Mouse (Mus musculus) layer of hippocampus, adult 18-20 months (tissue): ENCODE measurements around the gene T. TPM values are rescaled to one million over a fixed set of nuclear protein-coding genes. Genes with fewer than 3 reads are reported as not detected.

Experiments
- DNase-seq, 2 experiments: peaks; one replicate each; pipeline ENCODE4 v3.0.0; 2022; ENCODE audit warnings: low spot score in 2 of 2
- total RNA-seq, 2 experiments: library from RNA; stranded (reverse); gene quantifications; 2 replicates each; pipeline ENCODE4 v1.2.3; 2021

T gene
- total RNA-seq, 2 experiments from 2014 or later = not detected

DNA sequence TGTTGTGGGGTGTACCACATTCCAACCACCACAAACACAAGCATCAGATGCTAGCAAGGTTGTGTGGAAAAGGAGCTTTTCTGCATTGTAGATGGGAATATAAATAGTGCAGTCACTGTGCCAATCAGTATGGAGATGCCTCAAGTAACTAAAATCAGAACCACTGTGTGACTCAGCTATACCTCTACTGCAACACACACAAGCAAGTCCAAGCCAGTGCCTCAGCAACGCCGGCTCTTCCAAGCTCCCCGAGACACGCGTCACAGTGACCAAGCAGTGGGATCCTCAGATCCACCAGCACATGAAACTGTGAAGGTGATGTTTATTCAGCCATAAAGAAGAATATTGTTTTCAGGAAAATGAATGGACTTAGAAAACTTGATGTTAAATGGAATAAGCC is 56.7 kb downstream of the T start:
- DNase-seq = no peak

Other genes with a start within 250 kb of the T start
- under 1 TPM in 1 of 2 experiments, not detected in 1; 0.47 TPM for gene Ccr6, start 198.4 kb upstream of the T start, total RNA-seq
- 100 to 1,000 TPM; 134 to 141 TPM for gene Mpc1, start 151.5 kb upstream of the T start, total RNA-seq
- 10 to 100 TPM; 52.1 to 53.9 TPM for gene Sft2d1, start 123.3 kb upstream of the T start, total RNA-seq
- gene Prr18, start 97.0 kb upstream of the T start, total RNA-seq = 10 to 100 TPM; 23.0 to 26.6 TPM
- gene T2, start 78.4 kb upstream of the T start, total RNA-seq = 1 to 10 TPM in 1 of 2 experiments, under 1 TPM in 1; 0.38 to 1.8 TPM
- 10 to 100 TPM; 59.8 to 61.8 TPM for gene Pde10a, start 90.9 kb downstream of the T start, total RNA-seq
- gene Gm17087, start 132.5 kb downstream of the T start, total RNA-seq = not detected